Mouse (Mus musculus): ENCODE results near the gene Slc7a5. TPM values are rescaled to one million over a fixed set of nuclear protein-coding genes. Genes with fewer than 3 reads are reported as not detected.
A peak's percentile ranks its signal among the peaks of the same experiment; 100 is the strongest.

Slc7a5 gene
- polyA plus RNA-seq, 1 experiment from 2014 or later = 18.7 TPM

- no peaks in the 10 kb centered on the region for H3K9me3 ChIP-seq (ENCODE audit: control insufficient read depth, low read length)
- no peak overlapping the region for H3K27ac ChIP-seq (replicated peaks in 1 of 2; ENCODE audit: control insufficient read depth in 1 of 2, insufficient read depth in 1 of 2, low read depth in 2 of 2, low read length in 2 of 2)
- peaks cover 7 to 12% of the 10 kb centered on the region in 2 experiments for H3K4me1 ChIP-seq (ENCODE audit: control insufficient read depth in 2 of 2, insufficient read depth in 2 of 2, low read length in 2 of 2)
- H3K9ac ChIP-seq (ENCODE audit: low read length) = no peak overlapping the region
- 0 out of 2 replicates have a peak, but pooled peaks cover 4% of the 10 kb centered on the region for H3K27me3 ChIP-seq (ENCODE audit: control insufficient read depth, insufficient read depth, low read length)
- ATAC-seq (ENCODE audit: insufficient number of reproducible peaks, insufficient read depth, low FRiP score, low read depth) = no peak
- no peak overlapping the region for H3K4me2 ChIP-seq (ENCODE audit: low read length)
- H3K36me3 ChIP-seq (ENCODE audit: control insufficient read depth, insufficient read depth, low read length) = no peaks in the 10 kb centered on the region
- no peak overlapping the region for H3K4me3 ChIP-seq (ENCODE audit: control insufficient read depth in 1 of 2, insufficient read depth in 1 of 2, low read depth in 1 of 2, low read length in 2 of 2)
- 86% methylated on average over 14 of the region's 14 CpGs for WGBS
Observed at GRCm38 (mm10) chr8:121856071-121856746, 51.3 kb downstream of the Slc7a5 start.

DNA sequence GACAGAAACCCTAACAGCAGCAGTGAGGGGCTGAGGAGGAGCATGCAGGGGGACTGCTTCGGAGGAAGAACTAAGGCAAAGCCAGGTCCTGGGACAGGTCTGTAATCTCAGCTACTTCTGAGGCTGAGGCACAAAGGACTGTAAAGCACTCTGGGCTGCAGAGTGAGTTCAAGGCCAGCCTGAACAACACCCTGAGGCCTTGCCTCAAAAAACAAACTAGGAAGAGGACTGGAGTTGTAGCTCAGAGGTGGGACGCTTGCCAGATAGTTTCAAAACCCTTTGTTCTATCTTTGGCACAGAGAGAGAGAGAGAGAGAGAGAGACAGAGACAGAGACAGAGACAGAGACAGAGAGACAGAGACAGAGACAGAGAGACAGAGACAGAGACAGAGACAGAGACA lies 53.9 kb downstream of the Slc7a5 start:
- WGBS = 48% methylated on average over 2 of the region's 2 CpGs

DNA sequence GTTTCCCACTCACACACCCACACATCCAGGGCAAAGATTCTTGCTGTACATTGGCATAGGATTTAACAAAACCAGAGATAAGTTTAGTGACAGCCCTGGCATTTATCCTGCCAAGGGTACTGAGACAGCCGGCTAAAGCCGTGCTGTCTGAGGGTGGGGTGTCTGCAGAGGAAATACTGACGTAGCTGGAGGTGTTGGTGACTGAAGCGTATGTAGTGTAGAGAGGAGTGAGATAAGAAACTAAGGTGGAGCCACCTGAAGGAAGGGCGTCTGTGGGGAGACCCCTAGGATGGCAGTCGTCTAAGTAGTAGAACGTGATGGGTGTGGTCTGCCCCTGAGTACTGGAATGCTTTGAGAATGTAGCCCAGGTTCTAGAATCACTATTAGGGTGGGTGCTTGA lies 55.0 kb downstream of the Slc7a5 start:
- no peak overlapping the region for H3K27ac ChIP-seq (replicated peaks in 1 of 2; ENCODE audit: control insufficient read depth in 1 of 2, insufficient read depth in 1 of 2, low read depth in 2 of 2, low read length in 2 of 2)
- no peaks in the 10 kb centered on the region for H3K9me3 ChIP-seq (ENCODE audit: control insufficient read depth, low read length)
- H3K4me1 ChIP-seq (ENCODE audit: control insufficient read depth in 2 of 2, insufficient read depth in 2 of 2, low read length in 2 of 2) = peaks cover 7 to 18% of the 10 kb centered on the region in 2 experiments
- H3K4me3 ChIP-seq (ENCODE audit: control insufficient read depth in 1 of 2, insufficient read depth in 1 of 2, low read depth in 1 of 2, low read length in 2 of 2) = no peak overlapping the region
- H3K27me3 ChIP-seq (ENCODE audit: control insufficient read depth, insufficient read depth, low read length) = 0 out of 2 replicates have a peak, but pooled peaks cover 11% of the 10 kb centered on the region
- ATAC-seq (ENCODE audit: insufficient number of reproducible peaks, insufficient read depth, low FRiP score, low read depth) = peak; percentile 28; the same call in 1 of the 2 replicates
- WGBS = 9% methylated on average over 7 of the region's 7 CpGs
- H3K9ac ChIP-seq (ENCODE audit: low read length) = no peak overlapping the region
- no peaks in the 10 kb centered on the region for H3K36me3 ChIP-seq (ENCODE audit: control insufficient read depth, insufficient read depth, low read length)
- no peak overlapping the region for H3K4me2 ChIP-seq (ENCODE audit: low read length)

More for the DNA sequence above, 53.9 kb downstream of the Slc7a5 start:
- 0 out of 2 replicates have a peak, but pooled peaks cover 6% of the 10 kb centered on the region for H3K27me3 ChIP-seq (ENCODE audit: control insufficient read depth, insufficient read depth, low read length)
- no peaks in the 10 kb centered on the region for H3K36me3 ChIP-seq (ENCODE audit: control insufficient read depth, insufficient read depth, low read length)
- no peak overlapping the region for H3K9ac ChIP-seq (ENCODE audit: low read length)
- H3K4me3 ChIP-seq (ENCODE audit: control insufficient read depth in 1 of 2, insufficient read depth in 1 of 2, low read depth in 1 of 2, low read length in 2 of 2) = no peak overlapping the region
- H3K4me1 ChIP-seq (ENCODE audit: control insufficient read depth in 2 of 2, insufficient read depth in 2 of 2, low read length in 2 of 2) = peaks cover 7 to 18% of the 10 kb centered on the region in 2 experiments
- no peak overlapping the region for H3K4me2 ChIP-seq (ENCODE audit: low read length)
- ATAC-seq (ENCODE audit: insufficient number of reproducible peaks, insufficient read depth, low FRiP score, low read depth) = no peak
- no peaks in the 10 kb centered on the region for H3K9me3 ChIP-seq (ENCODE audit: control insufficient read depth, low read length)
- H3K27ac ChIP-seq (replicated peaks in 1 of 2; ENCODE audit: control insufficient read depth in 1 of 2, insufficient read depth in 1 of 2, low read depth in 2 of 2, low read length in 2 of 2) = no peak overlapping the region

GRCm38 (mm10) chr8:121851716-121852115 lies 55.8 kb downstream of the Slc7a5 start:
- ATAC-seq (ENCODE audit: insufficient number of reproducible peaks, insufficient read depth, low FRiP score, low read depth) = no peak
- Histone ChIP-seq H3K27ac (replicated peaks in 1 of 2; ENCODE audit: control insufficient read depth in 1 of 2, insufficient read depth in 1 of 2, low read depth in 2 of 2, low read length in 2 of 2) (0 out of 4 replicates have a peak overlapping the region, but pooled peaks of 1 of the 2 experiments have one; percentile 9), H3K36me3 (ENCODE audit: control insufficient read depth, insufficient read depth, low read length) (no peaks in the 10 kb centered on the region), H3K4me1 (ENCODE audit: control insufficient read depth in 2 of 2, insufficient read depth in 2 of 2, low read length in 2 of 2) (peaks cover 7 to 18% of the 10 kb centered on the region in 2 experiments), H3K9ac (ENCODE audit: low read length) (no peak overlapping the region), H3K4me3 (ENCODE audit: control insufficient read depth in 1 of 2, insufficient read depth in 1 of 2, low read depth in 1 of 2, low read length in 2 of 2) (no peak overlapping the region), H3K27me3 (ENCODE audit: control insufficient read depth, insufficient read depth, low read length) (0 out of 2 replicates have a peak, but pooled peaks cover 11% of the 10 kb centered on the region), H3K9me3 (ENCODE audit: control insufficient read depth, low read length) (no peaks in the 10 kb centered on the region), H3K4me2 (ENCODE audit: low read length) (no peak overlapping the region)
- WGBS = 57% methylated on average over 7 of the region's 7 CpGs

- Histone ChIP-seq H3K4me3 (ENCODE audit: control insufficient read depth in 1 of 2, insufficient read depth in 1 of 2, low read depth in 1 of 2, low read length in 2 of 2) (peak overlapping the region; percentile 17 to 21; a peak in 1 of 4 replicates), H3K27me3 (ENCODE audit: control insufficient read depth, insufficient read depth, low read length) (0 out of 2 replicates have a peak, but pooled peaks cover 11% of the 10 kb centered on the region), H3K4me1 (ENCODE audit: control insufficient read depth in 2 of 2, insufficient read depth in 2 of 2, low read length in 2 of 2) (peaks cover 7 to 18% of the 10 kb centered on the region in 2 experiments), H3K9me3 (ENCODE audit: control insufficient read depth, low read length) (no peaks in the 10 kb centered on the region), H3K9ac (ENCODE audit: low read length) (0 out of 2 replicates have a peak overlapping the region, but pooled peaks have one; percentile 55), H3K4me2 (ENCODE audit: low read length) (peak overlapping the region; percentile 57), H3K36me3 (ENCODE audit: control insufficient read depth, insufficient read depth, low read length) (no peaks in the 10 kb centered on the region), H3K27ac (replicated peaks in 1 of 2; ENCODE audit: control insufficient read depth in 1 of 2, insufficient read depth in 1 of 2, low read depth in 2 of 2, low read length in 2 of 2) (no peak overlapping the region)
- 6% methylated on average over 24 of the region's 24 CpGs for WGBS
- peak; percentile 55; the same call in 1 of the 2 replicates for ATAC-seq (ENCODE audit: insufficient number of reproducible peaks, insufficient read depth, low FRiP score, low read depth)
Observed at GRCm38 (mm10) chr8:121850821-121851470, 56.5 kb downstream of the Slc7a5 start.

GRCm38 (mm10) chr8:121850436-121850820 lies 57.1 kb downstream of the Slc7a5 start:
- Histone ChIP-seq H3K4me1 (ENCODE audit: control insufficient read depth in 2 of 2, insufficient read depth in 2 of 2, low read length in 2 of 2) (peaks cover 7 to 18% of the 10 kb centered on the region in 2 experiments), H3K9ac (ENCODE audit: low read length) (0 out of 2 replicates have a peak overlapping the region, but pooled peaks have one; percentile 55), H3K9me3 (ENCODE audit: control insufficient read depth, low read length) (no peaks in the 10 kb centered on the region), H3K4me2 (ENCODE audit: low read length) (peak overlapping the region; percentile 57), H3K27ac (replicated peaks in 1 of 2; ENCODE audit: control insufficient read depth in 1 of 2, insufficient read depth in 1 of 2, low read depth in 2 of 2, low read length in 2 of 2) (no peak overlapping the region), H3K4me3 (ENCODE audit: control insufficient read depth in 1 of 2, insufficient read depth in 1 of 2, low read depth in 1 of 2, low read length in 2 of 2) (peak overlapping the region in 1 of 2 experiments; percentile 17; a peak in 1 of 4 replicates), H3K27me3 (ENCODE audit: control insufficient read depth, insufficient read depth, low read length) (0 out of 2 replicates have a peak, but pooled peaks cover 11% of the 10 kb centered on the region), H3K36me3 (ENCODE audit: control insufficient read depth, insufficient read depth, low read length) (no peaks in the 10 kb centered on the region)
- 43% methylated on average over 12 of the region's 12 CpGs for WGBS
- ATAC-seq (ENCODE audit: insufficient number of reproducible peaks, insufficient read depth, low FRiP score, low read depth) = no peak

DNA sequence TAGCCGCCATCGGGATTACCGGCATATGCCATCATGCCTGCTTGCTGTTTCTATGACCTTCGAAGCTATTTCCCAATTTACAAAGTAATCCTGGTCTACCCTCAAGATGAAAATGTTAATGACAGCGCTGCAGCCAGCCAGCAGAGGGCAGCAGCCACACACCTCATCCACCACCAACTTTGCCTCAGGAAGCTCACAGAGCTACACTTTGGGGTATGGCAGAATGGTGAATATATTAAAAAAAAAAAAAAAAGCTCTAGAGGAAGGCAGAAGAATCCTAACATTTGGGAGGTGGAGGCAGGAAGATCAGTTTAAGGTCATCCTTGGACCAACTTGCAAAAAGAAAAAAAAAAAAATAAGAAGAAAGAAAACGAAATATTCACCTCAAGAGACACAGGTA lies 57.5 kb downstream of the Slc7a5 start:
- ATAC-seq (ENCODE audit: insufficient number of reproducible peaks, insufficient read depth, low FRiP score, low read depth) = no peak
- 16% methylated on average over 6 of the region's 6 CpGs for WGBS

More for the DNA sequence above, 57.5 kb downstream of the Slc7a5 start:
- Histone ChIP-seq H3K36me3 (ENCODE audit: control insufficient read depth, insufficient read depth, low read length) (no peaks in the 10 kb centered on the region), H3K27ac (replicated peaks in 1 of 2; ENCODE audit: control insufficient read depth in 1 of 2, insufficient read depth in 1 of 2, low read depth in 2 of 2, low read length in 2 of 2) (no peak overlapping the region), H3K4me3 (ENCODE audit: control insufficient read depth in 1 of 2, insufficient read depth in 1 of 2, low read depth in 1 of 2, low read length in 2 of 2) (no peak overlapping the region), H3K27me3 (ENCODE audit: control insufficient read depth, insufficient read depth, low read length) (0 out of 2 replicates have a peak, but pooled peaks cover 11% of the 10 kb centered on the region), H3K9me3 (ENCODE audit: control insufficient read depth, low read length) (no peaks in the 10 kb centered on the region), H3K4me1 (ENCODE audit: control insufficient read depth in 2 of 2, insufficient read depth in 2 of 2, low read length in 2 of 2) (peaks cover 7 to 18% of the 10 kb centered on the region in 2 experiments), H3K4me2 (ENCODE audit: low read length) (no peak overlapping the region), H3K9ac (ENCODE audit: low read length) (no peak overlapping the region)

Measured in heart, embryonic 14.5 days (tissue).